Mouse (Mus musculus): ENCODE measurements around the gene Emd. TPM values are rescaled to one million over a fixed set of nuclear protein-coding genes. Genes with fewer than 3 reads are reported as not detected.

The Emd gene
- total RNA-seq, 1 experiment from 2014 or later = 99.9 TPM

Other genes with a start within 250 kb of the Emd start
- 60.8 and 66.2 TPM in 2 replicates for gene Irak1, start 230.8 kb upstream of the Emd start, total RNA-seq (2017)
- not detected in 2 replicates for gene Opn1mw, start 127.2 kb upstream of the Emd start, total RNA-seq (2017)
- 20.2 and 31.3 TPM in 2 replicates for gene Mecp2, start 119.3 kb upstream of the Emd start, total RNA-seq (2017)
- gene Tex28, start 86.8 kb upstream of the Emd start, total RNA-seq (2017) = not detected in 2 replicates
- gene Tktl1, start 77.4 kb upstream of the Emd start, total RNA-seq (2017) = 0.50 and 0.56 TPM in 2 replicates
- 446 and 476 TPM in 2 replicates for gene Flna, start 4.9 kb upstream of the Emd start, total RNA-seq (2017)
- gene Rpl10, start 16.1 kb downstream of the Emd start, total RNA-seq (2017) = 1,106 and 1,575 TPM in 2 replicates
- gene Taz, start 27.2 kb downstream of the Emd start, total RNA-seq (2017) = 29.6 and 50.0 TPM in 2 replicates
- 18.4 and 28.7 TPM in 2 replicates for gene Dnase1l1, start 27.6 kb downstream of the Emd start, total RNA-seq (2017)
- gene Atp6ap1, start 42.4 kb downstream of the Emd start, total RNA-seq (2017) = 156 and 166 TPM in 2 replicates
- gene Gdi1, start 50.3 kb downstream of the Emd start, total RNA-seq (2017) = 34.8 and 61.8 TPM in 2 replicates
- 36.0 and 53.9 TPM in 2 replicates for gene Fam50a, start 58.3 kb downstream of the Emd start, total RNA-seq (2017)
- 6.0 and 6.2 TPM in 2 replicates for gene Plxna3, start 74.4 kb downstream of the Emd start, total RNA-seq (2017)
- gene Lage3, start 98.9 kb downstream of the Emd start, total RNA-seq (2017) = 19.5 and 34.1 TPM in 2 replicates
- gene Ubl4a, start 118.5 kb downstream of the Emd start, total RNA-seq (2017) = 20.8 and 25.7 TPM in 2 replicates
- gene Slc10a3, start 118.7 kb downstream of the Emd start, total RNA-seq (2017) = 9.7 and 11.3 TPM in 2 replicates
- gene Fam3a, start 138.6 kb downstream of the Emd start, total RNA-seq (2017) = 12.6 and 15.8 TPM in 2 replicates
- gene Ikbkg, start 138.6 kb downstream of the Emd start, total RNA-seq (2017) = 40.7 and 50.7 TPM in 2 replicates
- gene G6pdx, start 174.5 kb downstream of the Emd start, total RNA-seq (2017) = 54.5 and 63.1 TPM in 2 replicates
- not detected in 2 replicates for gene Gm6880, start 226.7 kb downstream of the Emd start, total RNA-seq (2017)